Mouse (Mus musculus) cerebellum, postnatal 4 days (tissue): ENCODE measurements at regions not wholly inside any gene's neighbourhood (a gene's known extent, or its start where the extent isn't known, plus 50 kb on each side); places are given as distances from the start of the nearest gene placed in this dataset.

ENCODE experiments used
- DNase-seq, 2 experiments: peaks; one replicate each; pipeline ENCODE4 v3.0.0; 2022; ENCODE audit warnings: low spot score in 2 of 2, mixed read lengths in 1 of 2

- no peak for DNase-seq
Measured at GRCm38 (mm10) chr13:43913476-43913875, 128.9 kb downstream of the Cd83 start.

GRCm38 (mm10) chr13:43919781-43920420 is 135.3 kb downstream of the Cd83 start:
- DNase-seq, result no peak

- DNase-seq, result no peak
Measured at GRCm38 (mm10) chr13:43930081-43930981, 145.8 kb downstream of the Cd83 start.

GRCm38 (mm10) chr13:43932946-43933345 is 148.4 kb downstream of the Cd83 start:
- no peak for DNase-seq

- DNase-seq, result no peak
Measured at GRCm38 (mm10) chr13:43935284-43935683, 150.7 kb downstream of the Cd83 start.

GRCm38 (mm10) chr13:43936504-43936903 is 151.9 kb downstream of the Cd83 start:
- no peak for DNase-seq

- no peak for DNase-seq
Measured at GRCm38 (mm10) chr13:43938611-43939010, 154.0 kb downstream of the Cd83 start.

GRCm38 (mm10) chr13:43939375-43939774 is 154.8 kb downstream of the Cd83 start:
- DNase-seq, result no peak

GRCm38 (mm10) chr13:43941731-43942130 is 157.2 kb downstream of the Cd83 start:
- no peak for DNase-seq

GRCm38 (mm10) chr13:43948606-43949005 is 164.0 kb downstream of the Cd83 start:
- DNase-seq, result no peak

- DNase-seq, result no peak
Measured at GRCm38 (mm10) chr13:43949740-43950643, 165.4 kb downstream of the Cd83 start.

- no peak for DNase-seq
Measured at GRCm38 (mm10) chr13:43952491-43952890, 167.9 kb downstream of the Cd83 start.

- no peak for DNase-seq
Measured at GRCm38 (mm10) chr13:43952972-43953592, 168.5 kb downstream of the Cd83 start.

- no peak for DNase-seq
Measured at GRCm38 (mm10) chr13:43954714-43955393, 170.3 kb downstream of the Cd83 start.

- DNase-seq, result no peak
Measured at GRCm38 (mm10) chr13:43957046-43957445, 172.5 kb downstream of the Cd83 start.

- DNase-seq, result no peak
Measured at GRCm38 (mm10) chr13:43959121-43959572, 174.6 kb downstream of the Cd83 start.

- DNase-seq, result no peak
Measured at GRCm38 (mm10) chr13:43961047-43961690, 176.6 kb downstream of the Cd83 start.

- no peak for DNase-seq
Measured at GRCm38 (mm10) chr13:43961987-43962386, 177.4 kb downstream of the Cd83 start.

GRCm38 (mm10) chr13:43963321-43963720 is 178.7 kb downstream of the Cd83 start:
- DNase-seq, result no peak

GRCm38 (mm10) chr13:43965256-43965905 is 180.8 kb downstream of the Cd83 start:
- no peak for DNase-seq
